Mouse (Mus musculus): ENCODE results near the gene Lingo4.

Gene Lingo4

DNA sequence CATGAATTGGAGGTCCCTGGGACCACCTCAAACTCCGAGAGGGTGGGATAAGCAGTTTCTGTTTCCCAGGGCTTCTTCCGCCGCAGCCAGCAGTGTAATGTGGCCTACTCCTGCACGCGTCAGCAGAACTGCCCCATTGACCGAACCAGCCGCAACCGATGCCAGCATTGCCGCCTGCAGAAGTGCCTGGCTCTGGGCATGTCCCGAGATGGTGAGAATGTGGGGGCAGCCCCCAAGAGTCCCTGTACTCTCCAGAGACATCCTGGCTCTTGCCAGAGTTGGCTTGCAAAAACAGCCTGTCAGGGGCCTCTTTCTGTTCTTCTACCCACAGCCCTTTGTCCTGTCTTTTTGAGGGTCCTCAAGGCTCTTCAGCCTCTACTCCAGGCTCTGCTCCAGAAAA is 10.9 kb upstream of the Lingo4 start:
- no peak for DNase-seq (ENCODE audit: low spot score)

DNA sequence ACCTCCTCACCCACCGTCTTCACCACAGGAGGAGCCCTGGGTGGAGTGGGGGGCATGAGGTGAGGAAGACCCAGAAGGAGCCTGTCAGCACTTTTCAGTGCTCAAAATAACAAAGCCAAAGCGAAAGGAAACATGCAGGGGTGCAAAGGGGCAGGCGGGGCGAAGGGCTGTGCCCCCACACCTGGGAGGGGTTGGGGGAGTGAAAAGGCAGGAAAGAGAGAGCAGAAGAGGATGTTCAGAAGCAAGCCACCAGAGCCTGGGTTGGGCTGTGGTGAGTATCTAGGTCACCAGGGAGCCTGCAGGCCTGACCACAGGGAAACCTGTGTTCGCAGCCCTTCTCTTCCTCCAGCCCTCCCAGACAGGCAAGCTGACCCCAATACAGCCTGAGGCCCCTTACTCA is 10.3 kb upstream of the Lingo4 start:
- no peak for DNase-seq (ENCODE audit: low spot score)

DNA sequence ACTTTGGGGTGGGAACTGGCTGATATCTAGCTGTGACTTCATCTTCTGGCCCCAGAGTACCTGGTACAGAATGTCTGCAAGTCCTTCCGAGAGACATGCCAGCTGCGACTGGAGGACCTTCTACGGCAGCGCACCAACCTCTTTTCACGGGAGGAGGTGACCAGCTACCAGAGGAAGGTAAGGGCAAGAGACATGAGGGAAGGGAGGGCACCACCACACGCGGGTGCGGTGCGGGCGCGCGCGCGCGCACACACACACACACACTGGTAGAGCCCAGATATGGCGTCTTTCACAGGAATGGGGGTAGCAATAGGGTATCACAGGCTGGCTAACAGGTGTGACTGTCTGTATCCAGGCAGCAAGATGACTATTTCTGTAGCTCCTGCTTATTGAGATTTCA is 8.9 kb upstream of the Lingo4 start:
- no peak for DNase-seq (ENCODE audit: low spot score)

DNA sequence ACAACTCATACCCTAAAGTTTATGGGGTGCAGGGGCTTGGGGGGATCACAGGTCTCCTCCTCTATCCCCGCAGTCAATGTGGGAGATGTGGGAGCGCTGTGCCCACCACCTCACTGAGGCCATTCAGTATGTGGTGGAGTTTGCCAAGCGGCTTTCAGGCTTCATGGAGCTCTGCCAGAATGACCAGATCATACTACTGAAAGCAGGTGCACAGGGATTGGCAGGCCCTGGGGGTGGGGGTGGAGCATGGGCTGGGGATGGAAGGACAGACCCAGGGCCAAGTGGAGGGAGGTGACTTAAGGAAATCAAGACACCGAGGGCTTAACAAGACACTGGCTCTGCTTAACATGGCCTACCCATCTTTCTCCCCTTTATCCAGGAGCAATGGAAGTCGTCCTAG is 7.3 kb upstream of the Lingo4 start:
- DNase-seq (ENCODE audit: low spot score): no peak

DNA sequence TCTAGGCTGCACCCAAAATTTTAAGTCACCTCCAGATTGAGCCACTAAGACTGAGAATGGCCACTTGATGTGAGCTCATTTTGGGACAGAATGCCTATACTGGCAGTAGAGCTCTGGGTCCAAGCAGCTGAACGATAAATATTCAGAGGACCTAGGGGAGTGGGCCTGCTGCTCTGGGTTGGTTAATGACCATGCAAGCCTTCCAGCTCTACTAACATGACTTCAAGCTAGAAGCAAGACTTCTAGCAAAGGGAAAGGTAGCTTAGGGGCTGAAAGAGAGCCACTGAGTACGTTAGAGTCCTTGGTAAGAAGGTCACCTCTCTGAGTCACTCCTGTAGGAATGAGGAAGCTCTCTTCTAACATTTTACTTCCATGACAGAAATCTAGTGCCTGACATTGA is 6.2 kb upstream of the Lingo4 start:
- no peak for DNase-seq (ENCODE audit: low spot score)

DNA sequence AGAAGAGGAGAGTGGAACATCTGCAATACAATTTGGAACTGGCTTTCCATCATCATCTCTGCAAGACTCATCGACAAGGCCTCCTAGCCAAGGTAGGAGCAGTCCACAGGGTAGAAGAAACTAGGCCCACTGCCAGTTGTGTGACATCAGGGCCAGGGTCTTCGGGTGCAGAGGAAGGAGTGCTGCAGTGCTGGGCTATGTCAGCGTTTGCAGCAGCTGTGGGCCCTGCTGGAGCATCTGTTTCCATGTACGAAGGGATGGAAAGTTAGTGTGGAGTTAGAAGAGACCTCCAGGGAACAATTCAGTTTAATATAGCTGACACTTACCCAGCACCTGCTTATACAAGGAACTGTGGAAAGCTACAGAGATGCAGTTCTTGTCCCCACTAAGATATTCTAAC is 5.3 kb upstream of the Lingo4 start:
- DNase-seq (ENCODE audit: low spot score): no peak

DNA sequence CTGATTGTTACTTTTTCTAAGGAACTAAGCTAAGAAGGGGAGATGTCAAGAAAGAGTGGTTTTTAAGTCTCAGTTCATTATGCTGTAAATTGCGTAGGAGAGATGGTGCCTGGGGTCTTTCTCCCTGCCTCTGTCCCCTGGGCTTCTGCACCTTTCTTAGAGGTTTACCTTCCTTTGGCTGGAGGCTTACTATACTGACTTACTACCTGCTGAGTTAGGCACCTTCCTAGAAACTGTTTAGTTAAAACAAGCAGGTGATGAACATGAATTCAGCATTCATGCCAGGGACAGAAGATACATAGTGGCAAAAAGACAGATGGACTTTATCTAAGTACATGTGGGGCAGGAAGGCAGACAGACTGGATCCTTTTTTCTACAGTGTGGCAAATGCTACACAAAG is 2.0 kb upstream of the Lingo4 start:
- DNase-seq (ENCODE audit: low spot score): no peak

DNA sequence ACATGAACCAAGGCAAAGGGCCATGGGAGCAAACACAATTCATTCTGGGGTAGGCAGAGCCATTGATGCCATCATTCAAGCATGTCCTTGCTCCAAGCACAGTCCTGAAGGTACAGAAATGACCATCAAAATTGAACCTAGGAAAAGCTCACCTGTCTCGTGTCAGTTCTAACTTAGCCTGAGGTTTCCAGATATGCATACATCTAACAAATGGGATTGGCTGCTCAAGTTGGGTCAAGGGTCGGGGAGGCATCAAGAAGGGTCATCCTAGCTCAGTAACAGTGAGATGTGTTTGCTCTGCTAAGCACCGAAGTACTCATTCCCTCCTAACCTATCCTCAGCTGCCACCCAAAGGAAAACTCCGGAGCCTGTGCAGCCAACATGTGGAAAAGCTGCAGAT is 1.5 kb upstream of the Lingo4 start:
- DNase-seq (ENCODE audit: low spot score): no peak

DNA sequence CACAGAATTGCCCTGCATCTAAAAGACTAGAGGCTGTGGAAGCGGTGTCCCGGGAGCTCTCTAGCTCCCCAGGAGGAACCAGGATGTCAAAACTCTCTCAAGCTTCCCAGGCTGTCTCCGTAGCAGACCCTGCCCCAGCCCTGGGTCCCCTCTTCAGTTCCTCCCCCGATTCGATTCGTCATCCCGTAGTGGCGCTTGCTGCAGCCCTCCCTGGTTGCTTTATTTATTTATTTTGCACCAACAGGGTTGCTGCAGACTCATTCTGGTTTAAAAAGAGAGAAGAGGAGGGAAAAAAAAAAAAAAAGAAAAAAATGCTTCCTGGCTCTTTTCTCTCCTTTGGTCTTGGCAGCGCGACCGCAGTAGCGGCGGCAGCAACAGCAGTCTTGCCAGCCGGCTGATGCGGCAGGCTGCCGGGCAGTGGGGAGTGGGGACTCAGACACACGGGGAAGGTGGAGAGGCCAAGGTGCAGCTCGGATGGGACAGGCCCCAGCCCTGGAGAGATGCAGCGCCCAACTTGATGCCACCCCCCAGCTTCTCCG is 695 bp downstream of the Lingo4 start:
- no peak for DNase-seq (ENCODE audit: low spot score)

DNA sequence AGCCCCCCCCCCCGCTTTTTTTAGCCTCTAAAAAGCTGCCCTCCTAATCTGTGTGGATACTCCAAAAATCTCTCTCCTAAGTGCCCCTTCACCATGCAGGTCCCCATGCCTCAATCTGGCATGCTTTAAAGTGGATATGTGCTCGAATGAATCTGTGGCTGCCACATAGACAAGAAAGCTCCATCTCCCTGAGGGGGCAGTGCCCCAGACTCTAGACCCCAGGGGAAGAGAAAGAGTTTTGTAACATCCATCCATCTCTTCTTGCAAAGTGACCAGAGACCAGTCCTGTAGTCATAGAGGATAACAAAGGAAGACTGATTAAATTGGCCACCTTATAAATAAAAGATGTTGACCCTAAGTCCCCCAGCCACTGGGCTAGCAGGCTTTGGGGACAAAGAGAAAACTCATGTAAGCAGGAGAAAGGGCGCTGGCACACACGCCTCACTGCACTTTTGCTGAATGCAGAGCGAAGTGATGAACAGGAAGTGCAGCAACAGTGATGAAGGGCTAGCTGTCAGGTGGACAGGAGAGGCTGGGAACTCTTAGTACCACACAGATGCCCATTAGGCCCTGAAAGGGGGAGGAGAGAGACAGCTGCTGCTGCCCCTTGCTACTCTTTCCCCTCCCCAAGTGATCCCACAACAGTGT is 1.5 kb downstream of the Lingo4 start:
- DNase-seq (ENCODE audit: low spot score): no peak

DNA sequence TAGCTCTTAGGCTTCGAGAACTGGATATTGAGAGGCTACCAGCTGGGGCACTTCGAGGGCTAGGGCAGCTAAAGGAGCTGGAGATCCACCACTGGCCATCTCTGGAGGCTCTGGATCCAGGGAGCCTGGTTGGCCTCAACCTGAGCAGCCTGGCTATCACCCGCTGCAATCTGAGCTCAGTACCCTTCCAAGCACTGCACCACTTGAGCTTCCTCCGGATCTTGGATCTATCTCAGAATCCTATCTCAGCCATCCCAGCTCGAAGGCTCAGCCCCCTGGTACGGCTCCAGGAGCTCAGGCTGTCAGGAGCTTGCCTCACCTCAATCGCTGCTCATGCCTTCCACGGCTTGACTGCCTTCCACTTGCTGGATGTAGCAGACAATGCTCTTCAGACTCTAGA is 4.1 kb downstream of the Lingo4 start:
- DNase-seq (ENCODE audit: low spot score): no peak

DNA sequence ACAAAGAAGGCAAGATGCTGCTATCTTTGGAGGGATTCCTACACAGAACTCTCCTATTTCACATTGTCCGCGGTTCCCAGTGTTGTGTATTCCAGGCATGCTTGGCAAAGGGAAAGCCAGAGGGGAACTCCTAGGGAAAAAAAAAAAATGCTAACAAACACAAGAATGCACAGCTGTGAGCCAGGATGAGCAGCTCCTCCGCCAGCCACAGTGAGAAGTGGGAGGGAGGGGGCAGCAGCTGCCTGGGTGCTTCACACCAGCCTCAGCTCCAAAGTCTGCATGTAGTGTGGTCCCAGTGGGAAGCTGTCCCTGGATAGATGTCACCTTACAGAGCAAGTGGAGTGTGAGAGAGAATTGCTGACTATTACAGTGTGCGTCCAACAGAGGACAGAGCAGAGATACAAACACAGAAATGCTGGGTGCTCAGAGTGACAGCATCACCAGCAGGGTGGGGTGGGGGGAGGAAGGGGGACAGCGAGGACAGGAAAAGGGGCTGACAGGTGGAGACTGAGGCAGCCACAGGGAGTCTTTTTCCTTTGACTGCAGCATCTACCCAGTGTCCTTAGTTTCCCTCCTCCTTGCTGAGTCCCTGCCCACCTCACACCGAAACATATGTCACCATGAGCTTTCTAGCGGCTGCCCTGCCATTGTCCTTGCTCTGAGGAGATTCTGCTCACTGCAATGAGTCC is 6.2 kb downstream of the Lingo4 start:
- DNase-seq (ENCODE audit: low spot score): no peak

DNA sequence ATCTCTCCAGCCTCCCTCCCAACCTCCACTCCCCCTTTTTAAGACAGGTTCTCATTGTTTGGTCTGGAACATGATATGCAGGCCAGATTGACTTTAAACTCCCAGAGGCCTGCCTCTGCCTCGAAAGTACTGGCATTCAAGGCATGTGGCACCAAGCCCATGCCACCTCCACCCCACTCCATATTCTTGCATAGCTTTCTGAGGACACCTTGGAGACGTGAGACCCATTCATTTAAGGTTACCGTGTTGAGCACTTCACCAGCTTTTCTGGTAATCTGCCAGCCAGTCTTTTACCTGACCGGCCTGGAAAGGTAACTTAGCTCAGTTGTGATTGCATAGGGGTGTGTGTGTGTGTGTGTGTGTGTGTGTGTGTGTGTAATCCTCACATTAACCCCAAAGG is 7.2 kb downstream of the Lingo4 start:
- DNase-seq (ENCODE audit: low spot score): no peak

DNA sequence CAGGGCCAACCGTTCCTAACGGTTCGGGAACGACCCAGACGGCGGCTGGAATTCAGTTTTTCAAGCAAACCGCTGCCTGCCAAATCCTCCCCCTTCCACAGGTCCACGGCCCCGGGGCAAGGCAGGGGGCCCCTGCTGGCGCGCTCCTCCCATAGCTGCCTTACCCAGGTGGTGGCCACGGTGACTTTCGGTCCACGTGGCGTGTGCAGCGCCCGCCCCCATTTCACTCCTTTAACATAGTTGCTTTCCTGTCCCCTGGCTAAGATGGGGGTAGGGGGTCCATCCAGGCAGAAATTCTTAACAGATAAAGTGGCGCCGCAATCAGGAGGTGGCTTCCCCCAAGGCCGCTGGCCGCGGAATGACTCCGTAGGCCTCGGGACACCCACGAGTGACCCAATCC is 14.2 kb downstream of the Lingo4 start:
- no peak for DNase-seq (ENCODE audit: low spot score)

DNA sequence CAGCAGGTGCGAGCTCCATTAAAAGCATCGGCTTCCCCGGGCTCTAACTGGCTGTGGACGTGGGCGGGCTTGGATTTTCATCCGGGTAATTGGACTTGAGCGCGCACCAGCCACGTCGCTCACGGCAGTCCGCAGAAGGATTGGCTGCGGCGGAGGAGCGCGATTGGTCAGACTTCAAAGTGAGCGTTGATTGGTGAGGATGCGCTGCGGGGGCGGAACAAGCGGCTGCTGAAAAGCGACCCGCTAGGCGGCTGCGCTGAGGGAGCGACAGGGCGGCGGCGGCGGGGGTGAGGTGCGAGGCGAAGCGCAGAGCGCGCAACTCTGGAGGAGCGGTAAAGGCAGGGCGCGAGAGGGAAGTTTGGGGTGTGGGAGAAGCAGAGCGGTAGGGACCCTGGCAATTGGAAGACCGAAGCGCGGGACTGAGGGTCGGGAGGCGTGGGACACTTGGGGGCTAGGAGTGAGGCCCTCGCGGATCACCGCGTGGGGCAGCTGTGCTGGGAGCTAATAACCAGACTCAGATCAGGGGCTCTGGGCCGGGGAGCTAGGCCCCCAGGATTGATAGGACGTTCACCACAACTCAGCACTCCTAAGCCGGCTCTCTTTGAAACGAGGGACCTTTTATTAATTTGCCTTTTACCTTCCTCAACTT is 14.8 kb downstream of the Lingo4 start, which contains the start of gene Tdrkh:
TSS of gene Tdrkh (plus strand) at position 243 of the 649 bp plus-strand sequence.
- peak; percentile 82 for DNase-seq (ENCODE audit: low spot score)

DNA sequence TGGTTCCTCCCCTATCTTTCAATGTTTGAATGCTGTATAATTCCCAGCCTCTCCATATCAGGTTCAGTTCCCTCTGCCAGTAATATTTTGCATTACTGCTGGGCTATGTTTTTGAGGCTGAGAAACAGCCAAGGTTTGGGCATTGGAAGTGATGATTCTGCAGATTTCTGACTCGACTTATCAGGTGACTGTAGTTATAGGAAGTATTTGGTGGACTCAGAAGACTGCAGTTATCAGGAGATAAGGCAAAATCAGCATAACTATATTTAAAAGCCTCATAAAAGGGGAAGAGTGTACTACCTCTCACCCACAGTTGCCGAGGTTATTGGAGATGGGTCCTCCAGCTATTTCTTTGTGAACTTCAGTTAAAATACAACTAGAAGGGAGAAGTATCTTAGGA is 32.7 kb downstream of the Lingo4 start:
- DNase-seq (ENCODE audit: low spot score): no peak

DNA sequence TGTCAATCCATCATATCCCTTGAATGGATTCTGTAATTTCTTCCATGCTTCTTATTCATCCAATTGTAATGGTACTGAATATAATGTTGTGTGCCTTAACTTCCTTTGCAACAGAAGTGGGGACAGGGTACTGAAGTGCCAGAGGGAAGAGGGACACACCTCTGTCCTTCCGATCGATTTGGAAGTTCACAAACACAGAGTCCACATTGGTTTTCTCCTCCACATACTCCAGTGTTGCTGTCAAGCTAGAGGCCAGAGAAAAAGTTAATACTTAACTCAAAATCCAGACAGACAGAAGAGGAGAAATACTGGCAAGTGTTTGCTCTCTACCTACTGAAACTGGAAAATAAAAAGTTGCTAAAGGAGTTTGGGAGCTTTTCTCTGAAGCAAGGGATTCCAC is 36.0 kb downstream of the Lingo4 start:
- no peak for DNase-seq (ENCODE audit: low spot score)

DNA sequence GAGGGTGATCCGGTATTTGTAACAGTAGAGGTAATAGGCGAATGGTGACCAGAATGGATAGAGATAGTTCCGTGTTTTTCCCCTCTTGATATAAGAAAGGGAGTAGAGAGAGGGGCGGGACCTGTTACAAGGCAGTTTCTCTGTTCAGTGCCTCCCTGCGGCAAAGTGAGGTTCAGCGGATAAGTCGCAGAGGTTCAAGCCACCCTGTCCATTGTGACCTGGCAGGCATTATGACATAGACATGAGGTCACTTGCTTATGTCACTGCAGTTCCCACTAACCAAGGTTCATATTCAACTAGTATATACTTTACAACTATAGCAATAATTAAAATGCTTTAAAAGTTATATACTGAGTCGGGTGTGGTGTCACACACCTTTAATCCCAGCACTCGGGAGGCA is 38.1 kb downstream of the Lingo4 start:
- DNase-seq (ENCODE audit: low spot score): no peak

DNA sequence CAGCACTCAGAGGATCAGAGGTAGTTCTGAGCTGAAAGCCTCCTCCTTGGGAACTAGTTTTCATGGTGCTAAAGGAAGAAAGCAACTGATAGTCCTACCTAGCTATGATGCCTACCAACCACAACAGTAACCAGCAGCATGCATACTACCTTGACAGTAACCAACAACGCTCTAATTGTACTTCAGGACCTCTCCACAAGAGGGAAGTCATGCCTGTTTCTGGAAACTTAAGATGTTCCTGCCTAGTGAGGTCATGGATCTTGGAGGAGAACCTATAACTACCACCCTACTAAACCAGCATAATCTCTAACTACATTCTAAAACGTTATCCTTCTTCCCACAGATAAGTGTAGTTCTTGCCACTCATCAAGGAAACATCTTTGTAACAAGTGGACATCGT is 42.9 kb downstream of the Lingo4 start:
- DNase-seq (ENCODE audit: low spot score): no peak

DNA sequence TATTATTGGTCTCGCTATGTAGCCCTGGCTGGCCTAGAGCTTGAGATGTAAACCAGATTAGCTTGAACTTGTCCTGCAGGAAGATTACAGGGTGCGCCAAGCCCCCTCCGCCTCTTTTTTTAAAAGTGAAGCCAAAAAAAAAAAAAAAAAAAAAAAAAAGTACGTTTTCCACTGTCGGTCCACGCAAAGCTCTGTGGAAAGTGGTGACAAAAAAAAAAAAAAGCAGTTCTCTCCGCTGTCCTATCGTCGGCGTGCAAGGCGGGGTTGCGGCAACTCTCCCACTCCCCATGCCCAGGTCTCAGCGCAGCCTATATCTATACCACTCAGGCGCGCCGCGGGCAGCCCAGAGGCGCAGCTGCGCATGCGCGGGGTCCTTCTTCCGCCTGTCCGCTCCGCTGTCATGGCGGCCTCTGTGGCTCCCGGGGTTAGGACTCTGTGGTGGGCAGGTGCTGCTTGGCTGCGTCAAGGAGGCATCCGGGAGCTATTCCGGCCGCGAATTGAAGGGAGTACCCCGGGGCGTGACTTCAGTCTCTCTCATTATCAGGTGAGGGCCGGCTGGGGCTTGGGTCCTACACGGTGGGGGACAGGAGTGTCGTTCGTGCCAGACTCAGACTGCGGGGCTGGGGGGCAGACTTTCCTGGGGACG is 44.8 kb downstream of the Lingo4 start, which contains the start of gene Mrpl9:
TSS of gene Mrpl9 (plus strand) at position 368 of the 646 bp plus-strand sequence.
- peak; percentile 98 for DNase-seq (ENCODE audit: low spot score)

DNA sequence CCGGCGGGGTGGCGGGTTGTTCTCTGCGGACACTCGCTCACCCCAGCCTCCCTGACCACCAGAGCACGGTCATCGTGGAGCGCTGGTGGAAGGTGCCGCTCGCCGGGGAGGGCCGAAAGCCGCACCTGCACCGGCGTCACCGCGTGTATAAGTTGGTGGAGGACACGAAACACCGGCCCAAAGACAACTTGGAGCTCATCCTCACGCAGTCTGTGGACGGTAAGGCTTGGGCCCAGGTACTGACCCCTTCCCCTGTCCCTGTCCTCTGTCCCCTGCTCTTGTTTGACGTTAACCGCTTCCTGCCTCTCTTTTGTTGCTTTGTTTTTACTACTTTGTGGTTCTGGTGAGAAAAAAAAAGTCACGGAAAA is 45.3 kb downstream of the Lingo4 start, which contains the start of gene Oaz3:
TSS of gene Oaz3 (minus strand) at position 319 of the 368 bp plus-strand sequence.
- no peak for DNase-seq (ENCODE audit: low spot score)

DNA sequence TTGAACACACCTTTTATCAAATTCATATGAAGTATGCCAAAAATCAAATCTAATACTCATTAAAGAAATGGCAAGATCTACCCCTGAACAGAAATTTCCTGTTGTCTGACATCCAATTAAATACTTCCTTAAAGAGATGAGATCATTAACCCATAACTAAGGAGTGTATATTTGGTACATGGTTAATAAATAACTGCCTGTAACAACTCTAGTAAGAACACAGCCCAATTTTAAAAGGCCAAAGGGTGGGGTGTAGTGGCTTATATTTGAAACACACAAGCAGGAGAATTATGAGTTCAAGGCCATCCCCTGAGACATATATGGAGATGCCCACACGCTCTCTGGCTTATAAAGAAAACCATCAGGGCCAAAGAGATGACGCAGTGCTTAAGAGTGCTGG is 51.1 kb downstream of the Lingo4 start:
- DNase-seq (ENCODE audit: low spot score): no peak

Data from urinary bladder, postnatal 25 days (tissue).